Mouse (Mus musculus) ES-E14 (cell line): ENCODE measurements around the gene Zfp579. TPM values are rescaled to one million over a fixed set of nuclear protein-coding genes. Genes with fewer than 3 reads are reported as not detected.
A peak's percentile ranks its signal among the peaks of the same experiment; 100 is the strongest.
"Not testable (repeated sequence)": the region's sequence is repeated elsewhere in the genome, so short reads cannot be mapped to it uniquely, and the experiment has no call there.

Source experiments
- DNase-seq: peaks from one replicate; pipeline ENCODE4 v3.0.0-alpha.2; 2013; ENCODE audit warnings: low read depth, low spot score
- H3K27ac ChIP-seq: 2 replicates; pipeline ENCODE4 v1.5.1; 2012; ENCODE audit warnings: low read depth, mild to moderate bottlenecking, low read length, moderate library complexity, mixed read lengths; ENCODE audit not compliant: poor library complexity, insufficient read depth, severe bottlenecking
- H3K36me3 ChIP-seq: 2 replicates; pipeline ENCODE4 v1.6.1; 2012; ENCODE audit warnings: mild to moderate bottlenecking, low read length, moderate library complexity, mixed read lengths; ENCODE audit not compliant: control insufficient read depth, poor library complexity, insufficient read depth, severe bottlenecking
- H3K4me1 ChIP-seq, 2 experiments: fragments of 150-350 bp in 1 of 2; sonication (generic) in 1 of 2; 2 replicates each; pipeline ENCODE4 v1.6.1; 2012; ENCODE audit warnings: low read length in 2 of 2, mild to moderate bottlenecking in 1 of 2, mixed read lengths in 1 of 2; ENCODE audit not compliant: control insufficient read depth in 2 of 2, insufficient read depth in 2 of 2, poor library complexity in 1 of 2
- H3K4me3 ChIP-seq, 2 experiments: fragments of 150-350 bp in 1 of 2; sonication (generic) in 1 of 2; 2 replicates each; pipeline ENCODE4 v1.5.1; 2012; ENCODE audit warnings: low read length in 2 of 2, low read depth in 1 of 2, mild to moderate bottlenecking in 1 of 2, mixed read lengths in 1 of 2; ENCODE audit not compliant: insufficient read depth in 1 of 2, poor library complexity in 1 of 2, severe bottlenecking in 1 of 2
- H3K9ac ChIP-seq: 2 replicates; pipeline ENCODE4 v1.6.1; 2012; ENCODE audit warnings: low read depth, mild to moderate bottlenecking, low read length, mixed read lengths; ENCODE audit not compliant: poor library complexity, insufficient read depth, severe bottlenecking
- H3K9me3 ChIP-seq: fragments of 150-350 bp; sonication (generic); 2 replicates; pipeline ENCODE4 v1.6.1; 2012; ENCODE audit warnings: low read depth, mild to moderate bottlenecking, low read length; ENCODE audit not compliant: control insufficient read depth, insufficient read depth
- CHD2 ChIP-seq: IDR thresholded peaks from 2 replicates; pipeline ENCODE4 v1.6.1; 2014; ENCODE audit warnings: mild to moderate bottlenecking, low read depth, low read length, inconsistent platforms
- HCFC1 ChIP-seq: IDR thresholded peaks from 2 replicates; pipeline ENCODE4 v1.6.1; 2012; ENCODE audit warnings: low read length, inconsistent platforms, borderline replicate concordance; ENCODE audit not compliant: insufficient read depth
- MAFK ChIP-seq: IDR thresholded peaks from 2 replicates; pipeline ENCODE4 v1.6.1; 2014; ENCODE audit warnings: mild to moderate bottlenecking, low read depth, low read length, inconsistent platforms; ENCODE audit not compliant: insufficient read depth
- ZC3H11A ChIP-seq: IDR thresholded peaks from 2 replicates; pipeline ENCODE4 v1.6.1; 2012; ENCODE audit warnings: low read depth, mild to moderate bottlenecking, inconsistent platforms, low read length, borderline replicate concordance
- ZNF384 ChIP-seq: IDR thresholded peaks from 2 replicates; pipeline ENCODE4 v1.6.1; 2012; ENCODE audit warnings: low read depth, low read length, inconsistent platforms
- in situ Hi-C, 2 experiments: fragments of 600-800 bp; cut with MboI; formaldehyde crosslinking; loops; one replicate each; pipeline ENCODE4 v1.15.1; 2025; ENCODE audit warnings: low sequenced_read_pairs in 2 of 2, inconsistent platforms in 1 of 2; ENCODE audit not compliant: unreplicated experiment in 2 of 2
- total RNA-seq: library from RNA; depleted of rRNA; stranded (reverse); fragments of 300-350 nt; gene quantifications from 2 replicates; pipeline ENCODE4 v1.2.3, GENCODE M21; 2012

Zfp579 gene
- total RNA-seq, 1 experiment: 2.9 TPM

DNA sequence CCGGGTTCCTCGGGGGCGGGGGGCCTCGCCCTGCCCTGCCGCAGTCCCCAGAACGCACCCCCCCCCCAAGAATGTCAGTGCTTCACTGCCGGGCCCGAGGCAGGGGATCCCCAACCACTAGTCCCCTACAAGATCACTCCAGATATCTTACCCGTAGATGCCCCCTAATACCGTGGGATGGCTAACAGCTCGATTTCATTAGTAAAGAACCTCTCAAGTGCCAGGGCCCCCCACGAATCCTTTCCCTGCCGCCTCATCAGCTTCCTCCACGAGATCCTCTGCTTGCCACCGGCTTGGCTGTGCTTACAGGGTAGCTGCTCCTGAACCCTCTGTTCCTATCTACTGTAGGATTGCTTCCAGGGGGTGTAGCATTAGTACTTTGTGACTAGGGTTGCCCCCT, 24.7 kb upstream of the Zfp579 start:
- TF ChIP-seq MAFK (no peak), CHD2 (no peak), HCFC1 (no peak), ZNF384 (no peak), ZC3H11A (no peak)
- no peak for DNase-seq
- peak overlapping the region; percentile 59 to 97 for H3K4me3 ChIP-seq
- H3K4me1 ChIP-seq: peaks cover 4 to 16% of the 10 kb centered on the region in 2 experiments; a peak in 3 of 4 replicates
- H3K27ac ChIP-seq: peak overlapping the region; percentile 94
- no peaks in the 10 kb centered on the region for H3K9me3 ChIP-seq
- H3K9ac ChIP-seq: peak overlapping the region; percentile 95
- in situ Hi-C loops: no loop called here
- H3K36me3 ChIP-seq: peaks cover 16% of the 10 kb centered on the region; the same call in 1 of the 2 replicates

DNA sequence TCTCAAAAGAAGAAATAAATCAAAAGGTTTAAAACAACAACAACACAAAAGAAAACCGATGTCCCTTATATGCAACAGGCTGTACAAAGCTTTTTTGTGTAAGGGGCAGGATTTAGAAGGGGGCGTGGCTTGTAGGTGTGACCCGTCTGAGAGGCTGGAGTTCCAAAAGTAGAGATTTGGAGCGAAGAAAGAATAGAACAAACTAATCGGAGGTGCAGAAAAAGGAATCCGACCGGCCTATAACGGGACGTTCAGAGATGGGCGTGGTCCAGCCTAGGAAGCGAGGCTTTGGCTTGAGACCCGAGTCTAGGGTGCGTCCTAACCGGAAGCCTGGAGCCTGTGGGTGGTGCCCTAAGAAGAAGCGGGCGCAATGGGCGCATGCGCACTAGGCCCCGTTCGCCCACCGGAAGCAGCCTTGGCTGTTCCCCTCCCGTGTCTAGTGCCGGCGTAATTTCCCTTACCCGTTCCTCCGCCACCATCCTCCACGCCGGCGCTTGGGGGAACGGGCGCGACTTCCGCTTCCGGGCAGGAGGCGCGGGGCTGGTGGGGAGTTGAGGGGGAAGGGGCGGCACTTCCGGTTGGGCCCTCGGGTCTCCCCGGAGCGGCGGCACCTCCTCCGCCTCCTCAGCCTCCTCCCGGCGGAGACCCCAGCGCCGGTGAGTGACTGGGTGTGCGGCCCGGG, 24.2 kb upstream of the Zfp579 start, which contains the start of the genes Zfp865 and Ccdc106:
Gene Zfp865 (plus strand): TSS at position 377 of the 682 bp plus-strand sequence.
Gene Ccdc106 (plus strand): TSS at position 554 of the 682 bp plus-strand sequence.
- TF ChIP-seq ZC3H11A (no peak), HCFC1 (0 out of 2 replicates have a peak, but pooled peaks have one; percentile 65), ZNF384 (no peak), MAFK (no peak), CHD2 (no peak)
- Histone ChIP-seq H3K4me1 (peaks cover 4 to 16% of the 10 kb centered on the region in 2 experiments; a peak in 3 of 4 replicates), H3K4me3 (peak within 1 kb of the TSS; percentile 59 to 97), H3K36me3 (peaks cover 16% of the 10 kb centered on the region; the same call in 1 of the 2 replicates), H3K9me3 (no peaks in the 10 kb centered on the region), H3K27ac (peak within 1 kb of the TSS; percentile 94), H3K9ac (peak within 1 kb of the TSS; percentile 95)
- DNase-seq: peak; percentile 98
- in situ Hi-C loops: no loop called here

DNA sequence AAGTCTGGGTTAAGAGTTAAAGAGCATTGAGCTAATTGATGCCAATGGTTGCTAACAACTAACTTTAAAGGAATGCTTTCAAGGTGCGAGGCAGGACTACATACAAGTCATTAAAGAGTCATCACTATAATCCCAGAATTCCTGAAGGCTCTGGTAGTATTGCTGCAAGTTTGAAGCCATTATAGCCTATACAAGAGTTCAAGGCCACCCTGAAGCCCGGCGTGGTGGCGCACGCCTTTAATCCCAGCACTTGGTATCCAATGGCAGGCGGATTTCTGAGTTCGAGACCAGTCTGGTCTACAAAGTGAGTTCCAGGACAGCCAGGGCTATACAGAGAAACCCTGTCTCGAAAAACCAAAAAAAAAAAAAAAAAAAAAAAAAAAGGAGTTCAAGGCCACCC, 23.6 kb upstream of the Zfp579 start:
- Histone ChIP-seq H3K27ac (peak overlapping the region; percentile 94; the same call in 1 of the 2 replicates), H3K4me1 (peaks cover 4 to 15% of the 10 kb centered on the region in 2 experiments; a peak in 3 of 4 replicates), H3K36me3 (peaks cover 13% of the 10 kb centered on the region; the same call in 1 of the 2 replicates), H3K9ac (peak overlapping the region; percentile 39; the same call in 1 of the 2 replicates), H3K4me3 (peak overlapping the region; percentile 59 to 97)
- H3K9me3 ChIP-seq, in situ Hi-C loops, DNase-seq: not testable (repeated sequence)

DNA sequence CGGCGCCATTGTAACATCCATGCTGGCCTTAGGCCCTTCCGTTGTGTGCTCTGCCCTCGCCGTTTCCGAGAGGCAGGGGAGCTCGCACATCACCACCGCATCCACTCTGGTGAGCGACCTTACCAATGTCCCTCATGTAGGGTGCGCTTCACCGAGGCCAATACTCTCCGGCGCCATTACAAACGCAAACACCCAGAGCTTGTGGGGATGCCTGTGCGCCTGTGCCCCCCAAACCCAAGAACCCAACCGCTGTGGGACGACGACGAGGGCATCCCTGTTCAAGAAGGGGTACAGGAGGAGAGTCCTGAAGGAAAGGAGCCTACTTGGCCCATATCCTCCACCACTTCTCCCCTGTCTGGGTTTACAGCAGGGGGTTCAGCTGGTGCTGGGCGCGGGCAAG, 22.0 kb upstream of the Zfp579 start:
- in situ Hi-C loops: no loop called here
- peaks cover 7 to 15% of the 10 kb centered on the region in 2 experiments; a peak in 3 of 4 replicates for H3K4me1 ChIP-seq
- no peak overlapping the region for H3K27ac ChIP-seq
- H3K36me3 ChIP-seq: peaks cover 8% of the 10 kb centered on the region; the same call in 1 of the 2 replicates
- H3K4me3 ChIP-seq: peak overlapping the region; percentile 23 to 38; a peak in 3 of 4 replicates
- TF ChIP-seq ZC3H11A: no peak
- no peak for TF ChIP-seq HCFC1
- no peak for TF ChIP-seq MAFK
- DNase-seq: no peak
- peak overlapping the region; percentile 40 for H3K9ac ChIP-seq
- no peaks in the 10 kb centered on the region for H3K9me3 ChIP-seq

DNA sequence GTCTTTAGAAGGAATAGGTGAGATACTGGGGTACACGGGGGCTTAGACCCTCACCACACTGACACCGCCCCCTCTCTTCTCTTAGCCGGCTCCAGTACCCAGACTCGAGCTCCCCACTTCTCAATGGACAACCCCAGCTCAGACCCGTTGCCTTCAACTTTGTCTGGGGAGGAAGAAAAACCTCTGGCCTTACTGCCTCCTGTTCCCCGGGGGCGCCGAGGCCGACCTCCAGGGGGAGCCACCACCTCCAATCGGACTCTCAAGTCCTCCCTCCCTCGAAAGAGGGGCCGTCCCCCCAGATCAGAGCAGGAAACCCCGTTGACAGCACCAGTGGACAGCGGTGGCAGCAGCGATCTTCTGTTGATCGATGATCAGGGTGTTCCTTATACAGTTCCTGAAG, 21.4 kb upstream of the Zfp579 start:
- Histone ChIP-seq H3K36me3 (peaks cover 8% of the 10 kb centered on the region), H3K27ac (no peak overlapping the region), H3K4me1 (peaks cover 7 to 17% of the 10 kb centered on the region in 2 experiments; a peak in 3 of 4 replicates), H3K9ac (peak overlapping the region; percentile 40; the same call in 1 of the 2 replicates), H3K9me3 (no peaks in the 10 kb centered on the region), H3K4me3 (peak overlapping the region; percentile 23 to 38; a peak in 3 of 4 replicates)
- in situ Hi-C loops: no loop called here
- TF ChIP-seq ZC3H11A: no peak
- TF ChIP-seq ZNF384: no peak
- no peak for TF ChIP-seq MAFK
- TF ChIP-seq CHD2: no peak
- TF ChIP-seq HCFC1: no peak
- no peak for DNase-seq
